Mouse (Mus musculus) left cerebral cortex, postnatal 10 days (tissue): Measurements from ENCODE around the gene N4bp2. TPM values are rescaled to one million over a fixed set of nuclear protein-coding genes. Genes with fewer than 3 reads are reported as not detected.

Experiments used
- DNase-seq, 2 experiments: peaks; one replicate each; pipeline ENCODE4 v3.0.0; 2021 to 2022; ENCODE audit warnings: low spot score in 2 of 2, mixed read lengths in 1 of 2; ENCODE audit errors: extremely low spot score in 1 of 2
- intact Hi-C: fragments of 180-260 bp; cut with DNase I; formaldehyde crosslinking; loops from one replicate; pipeline ENCODE4 v1.15.1; 2025
- total RNA-seq, 2 experiments: library from RNA; stranded (reverse); gene quantifications; 2 replicates each; pipeline ENCODE4 v1.2.3; 2021

The N4bp2 gene
- total RNA-seq, 2 experiments from 2014 or later: 15.5 to 18.6 TPM

- no peak for DNase-seq
- intact Hi-C loops: no loop called here
Measured at GRCm38 (mm10) chr5:65856591-65857411, 93.5 kb downstream of the N4bp2 start.

DNA sequence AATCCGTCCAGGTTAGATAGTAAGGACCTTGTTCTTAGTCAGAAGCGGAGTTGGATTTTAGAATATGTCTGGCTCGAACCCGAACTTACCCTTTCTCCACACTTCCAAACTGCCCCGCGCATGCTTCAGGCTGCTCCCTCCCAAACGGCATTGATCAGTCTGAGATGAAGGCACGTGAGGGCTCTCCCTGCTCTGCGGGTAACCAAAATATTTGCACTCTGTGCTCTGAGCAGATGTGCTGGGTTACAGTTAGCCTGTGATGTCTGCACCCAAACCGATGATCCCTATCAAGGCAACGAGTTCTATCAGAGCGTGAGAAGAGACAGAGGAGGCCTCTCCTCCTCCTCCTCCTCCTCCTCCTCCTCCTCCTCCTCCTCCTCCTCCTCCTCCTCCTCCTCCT is 94.6 kb downstream of the N4bp2 start:
- intact Hi-C loops: no loop called here
- no peak for DNase-seq

DNA sequence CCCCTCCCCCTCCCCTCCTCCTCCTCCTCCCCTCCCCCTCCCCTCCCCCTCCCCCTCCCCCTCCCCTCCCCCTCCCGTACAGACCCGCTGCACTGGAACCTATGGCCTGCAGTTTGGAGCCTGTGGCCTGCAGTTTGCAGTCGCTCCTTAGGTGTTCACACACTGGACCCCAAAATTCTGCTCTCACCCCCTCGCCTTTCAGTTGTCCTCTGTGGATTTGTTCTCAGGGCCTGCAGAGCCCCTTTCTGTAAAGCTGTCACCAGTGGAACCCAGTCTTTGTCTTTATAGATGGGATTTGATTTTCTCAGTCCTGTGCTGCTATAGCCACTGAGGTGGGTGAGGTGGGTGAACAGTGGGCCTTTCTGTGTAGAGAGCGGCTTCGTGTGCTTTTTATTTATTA is 95.0 kb downstream of the N4bp2 start:
- intact Hi-C loops: no loop called here
- no peak for DNase-seq

GRCm38 (mm10) chr5:65858898-65859297 is 95.6 kb downstream of the N4bp2 start:
- peak in 1 of 2 experiments; percentile 30 for DNase-seq
- intact Hi-C loops: no loop called here

DNA sequence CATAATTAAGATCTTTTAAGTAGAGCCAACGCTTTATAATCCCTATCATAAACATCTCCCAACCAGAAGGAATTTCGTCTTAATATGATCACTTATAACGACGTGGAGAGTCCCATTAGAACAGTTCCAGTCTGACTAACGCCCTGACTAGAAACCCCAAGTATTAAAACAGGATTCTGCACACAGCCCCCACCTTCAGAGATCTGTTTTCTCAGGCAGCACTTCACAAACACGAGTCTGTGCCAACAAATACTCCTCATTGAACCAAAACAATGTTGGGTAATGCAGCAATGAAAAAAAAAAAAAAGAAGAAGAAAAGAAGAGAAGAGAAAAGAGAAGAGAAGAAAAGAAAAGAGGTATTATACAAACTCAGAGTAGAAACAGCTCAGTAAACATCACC is 96.1 kb downstream of the N4bp2 start:
- intact Hi-C loops: no loop called here
- DNase-seq: no peak

DNA sequence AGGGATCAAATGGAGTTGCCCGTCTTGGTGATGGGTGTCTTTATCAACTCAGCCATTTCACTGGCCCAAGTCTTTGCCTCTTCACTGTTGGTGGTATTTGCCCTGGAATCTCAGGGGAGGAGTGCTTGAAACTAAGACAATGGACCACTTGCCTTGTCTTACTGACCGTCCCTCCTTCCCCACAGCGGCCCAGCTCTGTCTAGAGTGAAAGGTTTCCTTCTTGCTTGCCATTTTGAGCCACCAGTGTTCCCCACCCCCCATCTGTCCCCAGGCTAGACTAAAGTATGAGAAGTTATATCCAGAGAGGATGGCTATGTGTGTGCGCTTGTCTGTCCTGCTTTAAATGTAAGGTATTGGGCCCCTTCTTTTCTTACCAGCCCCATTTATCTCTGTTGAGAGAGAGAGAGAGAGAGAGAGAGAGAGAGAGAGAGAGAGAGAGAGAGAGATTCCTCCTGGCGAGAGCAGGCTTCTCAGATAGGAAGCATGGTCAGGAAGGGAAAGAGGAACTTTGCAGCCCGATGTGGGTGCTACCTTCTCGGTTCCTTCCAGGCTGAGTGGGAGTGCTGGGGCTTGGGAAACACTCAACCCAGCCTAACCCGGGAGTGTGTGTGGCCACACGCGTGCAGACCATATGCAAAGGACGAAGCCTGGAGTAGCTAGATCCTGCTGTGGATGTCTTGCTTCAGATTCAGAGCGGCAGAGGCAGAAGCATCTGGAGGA is 97.1 kb downstream of the N4bp2 start:
- intact Hi-C loops: no loop called here
- DNase-seq: no peak

GRCm38 (mm10) chr5:65861154-65861944 is 98.0 kb downstream of the N4bp2 start, which contains the start of gene Rhoh:
Gene Rhoh, plus strand, starts transcription at chr5:65861213.
- intact Hi-C loops: no loop called here
- no peak for DNase-seq

DNA sequence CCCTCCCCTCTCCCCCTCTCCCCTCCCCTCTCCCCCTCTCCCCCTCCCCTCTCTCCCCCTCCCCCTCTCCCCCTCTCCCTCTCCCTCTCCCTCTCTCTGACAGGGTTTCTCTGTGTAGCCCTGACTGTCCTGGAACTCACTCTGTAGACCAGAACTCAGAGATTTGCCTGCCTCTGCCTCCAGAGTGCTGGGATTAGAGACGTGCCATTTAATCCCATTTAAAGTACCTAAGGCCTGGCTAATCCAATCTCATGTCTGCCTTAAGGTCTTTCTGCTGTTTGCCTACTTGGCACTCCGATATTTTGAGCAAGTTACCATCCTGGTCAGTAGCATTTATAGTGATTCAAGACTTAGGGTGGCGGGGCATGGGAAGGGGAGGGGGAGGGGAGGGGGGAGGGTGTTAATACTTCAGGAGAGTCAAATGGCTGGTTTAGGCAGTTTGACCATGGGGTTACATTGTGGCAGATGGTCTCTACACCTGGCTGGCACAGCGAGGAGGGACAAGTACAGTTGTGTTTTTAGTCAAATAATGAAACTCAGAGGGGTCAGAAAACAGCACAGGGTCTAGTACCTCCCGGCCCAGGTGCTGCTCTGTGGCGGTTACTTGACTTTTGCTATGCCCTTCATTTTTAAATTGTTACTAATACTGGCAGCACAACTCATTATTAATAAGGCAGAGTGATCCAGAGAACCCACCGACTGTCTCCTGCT is 99.1 kb downstream of the N4bp2 start:
- no peak for DNase-seq
- intact Hi-C loops: no loop called here

- intact Hi-C loops: no loop called here
- DNase-seq: peak; percentile 6 to 38
Measured at GRCm38 (mm10) chr5:65863349-65863749, 100.0 kb downstream of the N4bp2 start.

GRCm38 (mm10) chr5:65864486-65864885 is 101.2 kb downstream of the N4bp2 start:
- intact Hi-C loops: no loop called here

GRCm38 (mm10) chr5:65864946-65865345 is 101.6 kb downstream of the N4bp2 start:
- intact Hi-C loops: no loop called here
- no peak for DNase-seq

More at GRCm38 (mm10) chr5:65864486-65864885, 101.2 kb downstream of the N4bp2 start:
- DNase-seq: no peak

DNA sequence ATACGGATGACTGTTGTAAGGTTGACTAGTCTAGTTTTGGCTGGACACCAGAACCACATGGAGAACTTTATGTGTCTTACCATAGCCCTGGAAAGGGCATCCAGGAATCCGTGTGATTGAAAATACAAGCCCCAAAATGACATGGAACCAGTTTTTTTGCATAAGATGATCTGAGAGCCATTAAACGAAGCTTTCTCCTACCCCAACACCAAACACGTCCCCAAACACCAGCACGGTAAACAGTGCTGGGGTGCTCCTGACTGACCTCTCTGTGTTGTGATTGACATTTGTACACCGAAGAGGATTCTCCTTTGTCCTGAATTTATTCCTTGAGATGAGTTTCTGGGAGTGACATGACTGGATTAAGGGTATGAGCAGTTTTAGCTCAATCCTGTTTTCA is 103.3 kb downstream of the N4bp2 start:
- intact Hi-C loops: no loop called here
- no peak for DNase-seq

GRCm38 (mm10) chr5:65867380-65868116 is 104.2 kb downstream of the N4bp2 start:
- intact Hi-C loops: no loop called here
- DNase-seq: no peak

GRCm38 (mm10) chr5:65868419-65868818 is 105.1 kb downstream of the N4bp2 start:
- intact Hi-C loops: no loop called here
- no peak for DNase-seq

DNA sequence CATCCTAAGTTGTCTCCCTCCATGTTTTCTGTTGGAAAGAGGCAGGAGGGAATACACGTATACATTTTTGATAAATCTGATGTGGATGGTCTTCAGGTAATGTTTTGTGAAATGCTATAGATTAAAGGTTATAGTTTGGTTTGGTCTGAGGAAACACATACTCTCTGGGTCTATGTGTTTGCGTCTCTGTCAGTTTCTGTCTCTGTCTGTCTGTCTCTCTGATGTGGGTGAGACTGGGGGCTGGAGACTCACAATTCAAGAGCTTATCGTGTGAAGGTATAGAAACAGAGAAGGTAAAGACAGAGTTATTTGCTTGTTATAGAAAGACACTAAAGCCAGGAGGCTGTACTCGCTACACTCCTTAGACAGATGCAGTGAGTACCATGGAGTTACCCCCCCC is 106.3 kb downstream of the N4bp2 start:
- intact Hi-C loops: no loop called here
- no peak for DNase-seq

DNA sequence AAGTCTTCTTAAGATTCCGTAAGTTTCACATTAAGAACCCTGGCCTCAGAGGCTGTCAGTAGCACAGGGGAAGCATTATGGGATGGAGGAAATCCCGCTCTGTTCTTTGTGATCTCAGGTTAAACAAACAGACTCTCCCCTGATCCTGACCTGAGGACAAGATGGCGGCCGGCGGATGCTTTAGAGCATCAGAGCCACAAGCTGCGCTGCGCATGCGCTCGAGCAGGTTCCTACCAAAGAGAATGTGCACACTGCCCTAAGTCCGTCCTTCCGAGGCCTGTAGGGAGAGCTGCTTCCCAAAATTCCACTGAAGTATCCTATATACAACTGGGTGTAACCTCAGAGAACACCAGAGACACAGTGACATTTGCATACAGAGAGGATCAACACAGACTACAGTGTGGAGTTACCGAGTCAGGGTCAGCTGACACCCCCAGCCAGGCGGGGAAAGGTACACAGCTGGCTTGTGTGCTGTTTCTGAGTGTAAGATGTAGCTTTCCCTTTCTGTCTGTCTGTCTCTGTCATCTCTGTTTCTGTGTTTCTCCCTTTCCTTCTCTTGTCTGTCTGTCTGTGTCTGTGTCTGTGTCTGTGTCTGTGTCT is 108.1 kb downstream of the N4bp2 start:
- intact Hi-C loops: no loop called here
- DNase-seq: no peak

DNA sequence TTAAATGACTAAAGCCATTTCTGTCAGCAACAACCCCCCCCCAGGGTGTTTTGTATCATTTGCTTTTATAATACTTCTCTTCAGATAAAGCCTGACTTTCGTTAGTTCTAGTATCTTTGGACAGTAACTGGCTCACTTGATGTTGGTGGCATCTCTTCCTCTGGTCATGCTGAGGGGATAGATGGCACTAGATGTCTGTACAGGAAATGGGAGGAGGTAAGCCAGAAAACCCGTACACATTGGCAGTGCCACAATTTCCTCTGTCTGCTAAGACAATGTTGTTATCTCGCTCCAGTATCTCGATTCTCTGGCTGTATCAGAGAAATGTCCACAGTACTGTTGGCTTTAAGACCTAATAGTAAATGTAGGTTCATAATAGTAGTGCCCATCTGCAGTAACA is 109.9 kb downstream of the N4bp2 start:
- intact Hi-C loops: no loop called here

GRCm38 (mm10) chr5:65875269-65875668 is 111.9 kb downstream of the N4bp2 start:
- no peak for DNase-seq
- intact Hi-C loops: no loop called here

More for the DNA sequence above, 109.9 kb downstream of the N4bp2 start:
- no peak for DNase-seq
